Mouse (Mus musculus): Measurements from ENCODE around the gene Pakap. TPM values are rescaled to one million over a fixed set of nuclear protein-coding genes. Genes with fewer than 3 reads are reported as not detected.
"Not testable (repeated sequence)": the region's sequence is repeated elsewhere in the genome, so short reads cannot be mapped to it uniquely, and the experiment has no call there.

Pakap gene
- polyA plus RNA-seq, 1 experiment from 2014 or later: 30.1 TPM

GRCm38 (mm10) chr4:57879804-57880357, 311.9 kb downstream of the Pakap start:
- Histone ChIP-seq H3K4me3 (ENCODE audit: low read depth, low read length) (no peak overlapping the region), H3K9me3 (ENCODE audit: control insufficient read depth, low read depth, low read length) (no peaks in the 10 kb centered on the region), H3K4me2 (replicated peaks; ENCODE audit: low read depth, low read length) (no peak overlapping the region), H3K9ac (replicated peaks; ENCODE audit: low read depth, low read length) (no peak overlapping the region), H3K36me3 (ENCODE audit: control insufficient read depth, insufficient read depth, low read length) (no peaks in the 10 kb centered on the region; the same call in 1 of the 2 replicates), H3K27ac (ENCODE audit: low read length) (no peak overlapping the region), H3K4me1 (ENCODE audit: control insufficient read depth, insufficient read depth, low read length) (0 out of 2 replicates have a peak, but pooled peaks cover 3% of the 10 kb centered on the region), H3K27me3 (ENCODE audit: control insufficient read depth, insufficient read depth, low read length) (no peaks in the 10 kb centered on the region)
- WGBS: 14% methylated on average over 6 of the region's 6 CpGs
- ATAC-seq (ENCODE audit: insufficient number of reproducible peaks, insufficient read depth, low FRiP score, low read depth): no peak

DNA sequence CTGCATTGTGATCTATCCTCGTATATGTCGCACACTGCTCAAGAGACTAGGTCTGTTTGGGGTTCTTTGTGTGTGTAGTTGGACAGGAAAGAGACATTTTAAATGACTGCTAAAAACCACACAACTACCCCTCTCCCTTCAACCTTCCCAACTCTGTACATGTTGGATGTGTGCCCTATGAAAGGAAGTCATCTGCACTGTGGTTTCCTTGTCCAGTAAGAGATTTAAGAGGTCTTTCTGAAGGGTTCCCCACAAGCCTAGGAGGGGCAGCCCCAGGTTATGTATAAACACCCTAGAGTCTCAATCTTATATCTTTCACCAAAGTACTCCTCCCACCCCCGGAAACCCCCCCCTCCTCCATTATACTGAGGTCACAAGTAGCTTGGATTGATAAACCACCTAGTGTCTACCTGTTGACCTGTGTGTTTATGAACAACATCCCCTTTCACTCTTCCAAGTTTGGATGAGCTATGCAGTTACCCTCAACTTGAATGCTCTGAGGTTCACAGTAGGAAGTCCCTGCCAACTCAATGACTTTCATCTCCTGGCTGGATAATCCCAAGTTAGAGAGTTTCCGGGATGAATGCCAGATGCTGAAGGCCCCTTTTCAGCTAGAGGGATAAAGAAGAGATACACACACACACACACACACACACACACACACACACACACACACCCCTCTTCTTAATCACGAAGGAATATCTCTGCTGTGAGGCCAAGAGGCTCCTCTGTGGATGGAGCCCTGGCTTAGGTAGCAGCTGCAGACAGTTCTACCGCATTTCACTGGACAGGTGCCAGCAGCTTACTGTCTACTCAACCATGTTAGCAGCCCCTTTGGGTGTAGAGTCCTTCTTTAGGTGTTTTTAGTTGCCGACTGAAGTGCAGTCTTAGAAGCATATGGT, 315.8 kb downstream of the Pakap start:
- Histone ChIP-seq H3K27ac (ENCODE audit: low read length) (no peak overlapping the region), H3K4me1 (ENCODE audit: control insufficient read depth, insufficient read depth, low read length) (peaks cover 13% of the 10 kb centered on the region), H3K9me3 (ENCODE audit: control insufficient read depth, low read depth, low read length) (no peaks in the 10 kb centered on the region), H3K4me2 (replicated peaks; ENCODE audit: low read depth, low read length) (no peak overlapping the region), H3K9ac (replicated peaks; ENCODE audit: low read depth, low read length) (no peak overlapping the region), H3K4me3 (ENCODE audit: low read depth, low read length) (no peak overlapping the region), H3K36me3 (ENCODE audit: control insufficient read depth, insufficient read depth, low read length) (no peaks in the 10 kb centered on the region; the same call in 1 of the 2 replicates), H3K27me3 (ENCODE audit: control insufficient read depth, insufficient read depth, low read length) (no peaks in the 10 kb centered on the region)
- ATAC-seq (ENCODE audit: insufficient number of reproducible peaks, insufficient read depth, low FRiP score, low read depth): no peak
- 59% methylated on average over 7 of the region's 7 CpGs for WGBS

- H3K27me3 ChIP-seq (ENCODE audit: control insufficient read depth, insufficient read depth, low read length): no peaks in the 10 kb centered on the region
These were observed 316.5 kb downstream of the Pakap start for GRCm38 (mm10) chr4:57884511-57884910.

GRCm38 (mm10) chr4:57885186-57885585, 317.2 kb downstream of the Pakap start:
- 52% methylated on average over 2 of the region's 2 CpGs for WGBS

More at GRCm38 (mm10) chr4:57884511-57884910, 316.5 kb downstream of the Pakap start:
- Histone ChIP-seq H3K4me2 (replicated peaks; ENCODE audit: low read depth, low read length) (no peak overlapping the region), H3K4me1 (ENCODE audit: control insufficient read depth, insufficient read depth, low read length) (peaks cover 13% of the 10 kb centered on the region), H3K4me3 (ENCODE audit: low read depth, low read length) (no peak overlapping the region), H3K36me3 (ENCODE audit: control insufficient read depth, insufficient read depth, low read length) (no peaks in the 10 kb centered on the region; the same call in 1 of the 2 replicates), H3K9ac (replicated peaks; ENCODE audit: low read depth, low read length) (no peak overlapping the region), H3K9me3 (ENCODE audit: control insufficient read depth, low read depth, low read length) (no peaks in the 10 kb centered on the region), H3K27ac (ENCODE audit: low read length) (no peak overlapping the region)
- no peak for ATAC-seq (ENCODE audit: insufficient number of reproducible peaks, insufficient read depth, low FRiP score, low read depth)
- 83% methylated on average over 3 of the region's 3 CpGs for WGBS

DNA sequence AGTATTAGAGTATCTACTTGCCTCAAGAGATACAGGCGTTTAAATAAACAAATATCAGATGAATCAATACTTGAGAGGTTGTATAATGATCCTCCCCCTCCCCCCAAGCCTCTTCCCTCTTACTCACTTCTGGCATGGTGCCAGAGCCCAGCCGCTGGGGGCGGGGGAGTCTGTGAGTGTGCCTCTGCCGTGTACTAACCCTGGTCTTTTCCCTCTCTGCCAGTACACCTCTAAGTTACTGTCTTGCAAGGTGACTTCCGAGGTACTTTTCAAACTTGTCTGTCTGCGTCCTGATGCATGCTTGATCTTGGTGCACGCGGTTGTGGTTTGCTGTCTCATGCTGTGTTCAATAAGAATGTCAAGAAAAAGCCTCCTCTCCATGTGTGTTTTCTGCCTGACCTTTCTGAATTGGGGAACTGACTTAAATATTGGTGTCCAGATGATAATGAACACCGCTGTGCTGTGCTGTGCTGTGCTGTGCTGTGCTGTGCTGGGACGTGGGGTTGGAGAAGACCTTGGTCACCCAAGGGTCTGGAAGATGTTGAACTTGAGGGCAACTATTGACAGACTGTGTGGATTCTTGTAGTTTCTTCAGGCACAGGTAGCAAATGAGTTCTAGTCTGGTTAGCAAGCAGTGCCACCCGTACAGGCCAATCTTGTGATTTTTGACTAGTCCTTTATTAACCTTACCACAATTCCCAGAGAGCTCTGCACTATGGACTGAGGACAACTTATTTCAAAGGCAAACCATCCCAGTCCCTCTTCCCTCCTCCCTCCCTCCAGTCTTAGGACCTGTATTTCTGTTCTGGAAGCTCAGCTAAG, 318.3 kb downstream of the Pakap start:
- WGBS: 46% methylated on average over 11 of the region's 11 CpGs
- Histone ChIP-seq H3K36me3 (ENCODE audit: control insufficient read depth, insufficient read depth, low read length) (no peaks in the 10 kb centered on the region; the same call in 1 of the 2 replicates), H3K27ac (ENCODE audit: low read length) (no peak overlapping the region), H3K27me3 (ENCODE audit: control insufficient read depth, insufficient read depth, low read length) (no peaks in the 10 kb centered on the region), H3K4me2 (replicated peaks; ENCODE audit: low read depth, low read length) (no peak overlapping the region), H3K9ac (replicated peaks; ENCODE audit: low read depth, low read length) (no peak overlapping the region), H3K4me3 (ENCODE audit: low read depth, low read length) (no peak overlapping the region), H3K9me3 (ENCODE audit: control insufficient read depth, low read depth, low read length) (no peaks in the 10 kb centered on the region), H3K4me1 (ENCODE audit: control insufficient read depth, insufficient read depth, low read length) (peaks cover 13% of the 10 kb centered on the region)
- 0 out of 2 replicates have a peak, but pooled peaks have one; percentile 33 for ATAC-seq (ENCODE audit: insufficient number of reproducible peaks, insufficient read depth, low FRiP score, low read depth)

More at GRCm38 (mm10) chr4:57885186-57885585, 317.2 kb downstream of the Pakap start:
- no peak overlapping the region for H3K4me3 ChIP-seq (ENCODE audit: low read depth, low read length)
- ATAC-seq (ENCODE audit: insufficient number of reproducible peaks, insufficient read depth, low FRiP score, low read depth): no peak
- peaks cover 13% of the 10 kb centered on the region for H3K4me1 ChIP-seq (ENCODE audit: control insufficient read depth, insufficient read depth, low read length)
- no peak overlapping the region for H3K9ac ChIP-seq (replicated peaks; ENCODE audit: low read depth, low read length)
- no peak overlapping the region for H3K27ac ChIP-seq (ENCODE audit: low read length)
- no peak overlapping the region for H3K4me2 ChIP-seq (replicated peaks; ENCODE audit: low read depth, low read length)
- H3K27me3 ChIP-seq (ENCODE audit: control insufficient read depth, insufficient read depth, low read length): no peaks in the 10 kb centered on the region
- H3K9me3 ChIP-seq (ENCODE audit: control insufficient read depth, low read depth, low read length): no peaks in the 10 kb centered on the region
- no peaks in the 10 kb centered on the region; the same call in 1 of the 2 replicates for H3K36me3 ChIP-seq (ENCODE audit: control insufficient read depth, insufficient read depth, low read length)

GRCm38 (mm10) chr4:57886888-57887230, 318.9 kb downstream of the Pakap start:
- Histone ChIP-seq H3K36me3 (ENCODE audit: control insufficient read depth, insufficient read depth, low read length) (no peaks in the 10 kb centered on the region; the same call in 1 of the 2 replicates), H3K4me2 (replicated peaks; ENCODE audit: low read depth, low read length) (no peak overlapping the region), H3K4me1 (ENCODE audit: control insufficient read depth, insufficient read depth, low read length) (peaks cover 13% of the 10 kb centered on the region), H3K9me3 (ENCODE audit: control insufficient read depth, low read depth, low read length) (no peaks in the 10 kb centered on the region), H3K27ac (ENCODE audit: low read length) (no peak overlapping the region), H3K27me3 (ENCODE audit: control insufficient read depth, insufficient read depth, low read length) (no peaks in the 10 kb centered on the region), H3K4me3 (ENCODE audit: low read depth, low read length) (no peak overlapping the region), H3K9ac (replicated peaks; ENCODE audit: low read depth, low read length) (no peak overlapping the region)
- WGBS: 93% methylated on average over 3 of the region's 3 CpGs
- no peak for ATAC-seq (ENCODE audit: insufficient number of reproducible peaks, insufficient read depth, low FRiP score, low read depth)

GRCm38 (mm10) chr4:57888246-57888645, 320.3 kb downstream of the Pakap start:
- Histone ChIP-seq H3K36me3 (ENCODE audit: control insufficient read depth, insufficient read depth, low read length) (0 out of 2 replicates have a peak, but pooled peaks cover 2% of the 10 kb centered on the region), H3K4me3 (ENCODE audit: low read depth, low read length) (no peak overlapping the region), H3K27me3 (ENCODE audit: control insufficient read depth, insufficient read depth, low read length) (no peaks in the 10 kb centered on the region), H3K9ac (replicated peaks; ENCODE audit: low read depth, low read length) (no peak overlapping the region), H3K27ac (ENCODE audit: low read length) (no peak overlapping the region), H3K4me1 (ENCODE audit: control insufficient read depth, insufficient read depth, low read length) (peaks cover 13% of the 10 kb centered on the region), H3K4me2 (replicated peaks; ENCODE audit: low read depth, low read length) (no peak overlapping the region), H3K9me3 (ENCODE audit: control insufficient read depth, low read depth, low read length) (no peaks in the 10 kb centered on the region)
- ATAC-seq (ENCODE audit: insufficient number of reproducible peaks, insufficient read depth, low FRiP score, low read depth): no peak
- 92% methylated on average over 2 of the region's 2 CpGs for WGBS

DNA sequence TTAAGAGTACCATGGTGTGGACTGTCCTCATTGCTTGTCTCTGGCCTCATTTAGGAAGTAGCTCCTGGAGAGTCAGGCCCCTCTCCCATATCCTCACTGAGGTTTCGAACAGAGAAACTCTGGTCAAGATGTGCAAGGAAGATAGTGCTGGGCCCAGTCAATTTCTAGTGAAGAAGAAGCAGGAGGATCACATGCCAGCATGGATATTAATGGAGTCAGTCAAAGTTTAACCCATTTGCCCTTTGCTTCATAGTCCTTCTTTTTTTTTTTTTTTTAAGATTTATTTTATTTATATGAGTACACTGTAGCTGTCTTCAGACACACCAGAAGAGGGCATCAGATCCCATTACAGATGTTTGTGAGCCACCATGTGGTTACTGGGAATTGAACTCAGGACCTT, 321.0 kb downstream of the Pakap start:
- not testable (repeated sequence) for H3K9ac ChIP-seq (replicated peaks; ENCODE audit: low read depth, low read length); ATAC-seq (ENCODE audit: insufficient number of reproducible peaks, insufficient read depth, low FRiP score, low read depth); H3K4me1 ChIP-seq (ENCODE audit: control insufficient read depth, insufficient read depth, low read length); H3K4me2 ChIP-seq (replicated peaks; ENCODE audit: low read depth, low read length); H3K4me3 ChIP-seq (ENCODE audit: low read depth, low read length); H3K27me3 ChIP-seq (ENCODE audit: control insufficient read depth, insufficient read depth, low read length); H3K27ac ChIP-seq (ENCODE audit: low read length); H3K9me3 ChIP-seq (ENCODE audit: control insufficient read depth, low read depth, low read length); H3K36me3 ChIP-seq (ENCODE audit: control insufficient read depth, insufficient read depth, low read length)
- WGBS: 86% methylated on average over 1 of the region's 1 CpGs
